Mouse (Mus musculus): ENCODE results near the gene Olfr1271. TPM values are rescaled to one million over a fixed set of nuclear protein-coding genes. Genes with fewer than 3 reads are reported as not detected.
"Not testable (repeated sequence)": the region's sequence is repeated elsewhere in the genome, so short reads cannot be mapped to it uniquely, and the experiment has no call there.

Olfr1271 gene
- not detected for total RNA-seq (2018; cell fraction: chromatin; rRNA removed)
- total RNA-seq (2018; cell fraction: cytosol; rRNA removed), result not detected
- under 1 TPM in 1 of 26 experiments, not detected in 25; 0.10 TPM for total RNA-seq (2018; cell fraction: nucleus; rRNA removed)
- not detected in 3 replicates for polyA plus RNA-seq (2018)

DNA sequence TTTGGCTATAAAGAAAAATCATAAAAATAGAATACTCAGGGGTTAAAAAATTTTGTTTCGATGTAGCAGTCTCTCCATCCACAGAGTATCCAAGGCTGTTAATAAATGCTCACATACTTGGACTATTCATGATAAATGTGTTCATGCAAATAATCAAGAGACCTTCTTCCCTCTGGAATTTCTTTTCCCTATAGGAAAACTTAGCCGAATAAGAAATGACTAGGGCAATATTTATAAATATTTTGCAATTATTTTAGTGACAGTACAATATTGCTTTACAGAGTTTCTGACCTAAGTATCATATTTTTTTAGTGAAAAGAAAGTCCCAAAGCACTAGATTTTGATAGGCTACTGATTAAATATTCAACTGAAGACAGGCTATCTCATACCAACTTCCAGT lies at the start of gene Olfr1271:
Gene Olfr1271 (minus strand): TSS at position 101 of the 400 bp plus-strand sequence.
- Histone ChIP-seq H3K27ac (no peak within 1 kb of the TSS), H3K79me2 (ENCODE audit: inconsistent target) (no peaks in the 10 kb centered on the region), H3K36me3 (ENCODE audit: inconsistent target) (no peaks in the 10 kb centered on the region), H3K4me3 (ENCODE audit: inconsistent target) (no peak within 1 kb of the TSS)
- 89% methylated on average over 2 of the region's 2 CpGs for WGBS (ENCODE audit: missing documents)

DNA sequence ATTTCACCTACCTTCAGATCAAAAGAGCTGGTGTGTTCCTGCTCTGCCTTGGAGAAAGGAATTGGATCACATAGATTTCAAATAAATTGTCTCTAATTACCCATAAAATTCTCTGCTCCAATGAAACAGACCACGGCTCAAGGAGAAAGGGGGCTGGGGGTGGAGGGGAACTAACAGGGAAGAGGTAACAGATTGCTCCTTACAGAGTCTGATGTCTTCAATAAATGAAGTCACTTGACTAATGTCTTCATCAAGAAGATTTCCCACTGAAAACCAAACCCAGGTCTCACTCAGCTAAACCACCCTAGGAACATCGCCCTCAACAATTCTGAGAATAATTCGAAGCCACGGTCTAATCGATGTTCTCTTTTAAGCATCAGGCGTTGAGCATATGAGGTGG lies 21.9 kb upstream of the Olfr1271 start, which contains the start of gene Olfr1272:
Gene Olfr1272 (minus strand): TSS at position 101 of the 400 bp plus-strand sequence.
- H3K4me3 ChIP-seq (ENCODE audit: inconsistent target), result no peak within 1 kb of the TSS
- WGBS (ENCODE audit: missing documents), result 95% methylated on average over 6 of the region's 6 CpGs
- no peaks in the 10 kb centered on the region for H3K36me3 ChIP-seq (ENCODE audit: inconsistent target)
- no peaks in the 10 kb centered on the region for H3K79me2 ChIP-seq (ENCODE audit: inconsistent target)
- H3K27ac ChIP-seq, result no peak within 1 kb of the TSS

DNA sequence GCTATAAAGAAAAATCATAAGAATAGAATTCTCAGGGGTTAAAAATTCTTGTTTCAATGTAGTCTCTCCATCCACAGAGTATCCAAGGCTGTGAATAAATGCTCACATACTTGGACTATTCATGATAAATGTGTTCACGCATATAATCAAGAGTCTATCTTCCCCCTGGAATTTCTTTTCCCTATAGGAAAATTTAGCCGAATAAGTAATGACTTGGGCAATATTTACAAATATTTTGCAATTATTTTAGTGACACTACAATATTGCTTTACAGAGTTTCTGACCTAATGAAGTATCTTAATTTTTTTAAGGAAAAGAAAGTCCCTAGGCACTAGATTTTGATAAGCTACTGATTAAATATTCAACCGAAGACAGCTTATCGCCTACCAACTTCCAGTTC lies 13.3 kb downstream of the Olfr1271 start, which contains the start of gene Olfr142:
Gene Olfr142 (minus strand): TSS at position 101 of the 400 bp plus-strand sequence.
- WGBS (ENCODE audit: missing documents), result 98% methylated on average over 4 of the region's 4 CpGs
- Histone ChIP-seq H3K27ac (no peak within 1 kb of the TSS), H3K36me3 (ENCODE audit: inconsistent target) (no peaks in the 10 kb centered on the region), H3K79me2 (ENCODE audit: inconsistent target) (no peaks in the 10 kb centered on the region), H3K4me3 (ENCODE audit: inconsistent target) (no peak within 1 kb of the TSS)

DNA sequence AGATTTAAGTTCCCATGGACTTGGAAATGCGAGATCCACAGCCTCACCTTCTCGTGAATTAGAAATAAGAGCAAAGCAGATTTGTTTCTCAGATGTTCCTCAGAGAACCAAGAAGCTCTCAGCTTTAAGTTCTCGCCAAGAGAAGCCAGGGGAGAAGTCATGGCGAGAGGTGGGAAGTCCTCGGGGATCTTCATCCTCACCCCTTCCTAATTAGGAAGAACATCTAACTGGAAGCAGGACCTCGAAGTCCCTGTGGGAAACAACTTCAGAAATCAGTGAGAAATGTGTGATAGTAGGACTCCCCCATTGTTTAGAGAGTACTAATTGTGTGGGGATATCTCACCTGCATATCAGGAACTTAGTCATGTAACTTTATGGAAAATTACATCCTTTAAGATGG lies 46.4 kb downstream of the Olfr1271 start, which contains the start of gene Olfr1506:
Gene Olfr1506 (minus strand): TSS at position 101 of the 400 bp plus-strand sequence.
- not testable (repeated sequence) for H3K36me3 ChIP-seq (ENCODE audit: inconsistent target); H3K4me3 ChIP-seq (ENCODE audit: inconsistent target); H3K79me2 ChIP-seq (ENCODE audit: inconsistent target); H3K27ac ChIP-seq
- no CpG with 5 or more reads among the region's 6 CpGs for WGBS (ENCODE audit: missing documents)

Other genes starting within 250 kb of the Olfr1271 start
- not detected in 3 replicates for gene Olfr1264, start 245.5 kb downstream of the Olfr1271 start, polyA plus RNA-seq (2018)
- not detected in 3 replicates for gene Olfr1265, start 235.7 kb downstream of the Olfr1271 start, polyA plus RNA-seq (2018)
- gene Olfr140, start 207.4 kb downstream of the Olfr1271 start, polyA plus RNA-seq (2018), result not detected in 3 replicates
- not detected in 3 replicates for gene Olfr1269, start 149.6 kb downstream of the Olfr1271 start, polyA plus RNA-seq (2018)
- not detected in 3 replicates for gene Olfr32, start 128.7 kb downstream of the Olfr1271 start, polyA plus RNA-seq (2018)
- not detected in 3 replicates for gene Olfr1270, start 117.9 kb downstream of the Olfr1271 start, polyA plus RNA-seq (2018)
- gene Olfr1506, start 46.5 kb downstream of the Olfr1271 start, polyA plus RNA-seq (2018), result not detected in 3 replicates
- not detected in 3 replicates for gene Olfr142, start 13.4 kb downstream of the Olfr1271 start, polyA plus RNA-seq (2018)
- not detected in 3 replicates for gene Olfr1272, start 21.8 kb upstream of the Olfr1271 start, polyA plus RNA-seq (2018)
- not detected in 3 replicates for gene Gm13769, start 51.2 kb upstream of the Olfr1271 start, polyA plus RNA-seq (2018)
- gene Olfr1274-ps, start 127.7 kb upstream of the Olfr1271 start, polyA plus RNA-seq (2018), result not detected in 3 replicates

Measured in macrophage (primary cell).